Mouse (Mus musculus): ENCODE data around the gene Sall1. TPM values are rescaled to one million over a fixed set of nuclear protein-coding genes. Genes with fewer than 3 reads are reported as not detected.

Sall1 gene
- total RNA-seq (2021): 1 to 10 TPM; 5.0 to 6.3 TPM

GRCm38 (mm10) chr8:89043940-89044339 lies at the start of gene Sall1:
Gene Sall1 (minus strand): TSS chr8:89044162.
- DNase-seq: no peak

DNA sequence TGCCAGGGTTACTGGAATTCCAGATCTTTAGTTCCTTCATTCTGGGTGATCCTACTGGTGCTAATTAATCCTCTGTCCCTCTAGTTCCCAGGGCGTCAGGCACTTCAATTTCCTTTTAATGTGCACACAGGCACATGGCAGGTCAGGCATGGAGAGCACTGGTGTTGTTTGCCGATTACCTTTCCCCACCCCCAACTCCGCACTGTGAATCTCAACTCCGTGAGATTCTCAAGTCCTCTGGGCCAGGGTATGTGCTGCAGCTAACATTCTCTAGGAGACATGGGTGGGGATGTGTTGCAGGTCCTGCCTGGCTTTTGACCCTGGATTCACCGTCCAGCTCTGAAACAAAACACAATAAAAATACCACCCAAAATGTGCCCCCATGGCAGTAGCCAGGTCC lies 46.0 kb upstream of the Sall1 start:
- DNase-seq: no peak

DNA sequence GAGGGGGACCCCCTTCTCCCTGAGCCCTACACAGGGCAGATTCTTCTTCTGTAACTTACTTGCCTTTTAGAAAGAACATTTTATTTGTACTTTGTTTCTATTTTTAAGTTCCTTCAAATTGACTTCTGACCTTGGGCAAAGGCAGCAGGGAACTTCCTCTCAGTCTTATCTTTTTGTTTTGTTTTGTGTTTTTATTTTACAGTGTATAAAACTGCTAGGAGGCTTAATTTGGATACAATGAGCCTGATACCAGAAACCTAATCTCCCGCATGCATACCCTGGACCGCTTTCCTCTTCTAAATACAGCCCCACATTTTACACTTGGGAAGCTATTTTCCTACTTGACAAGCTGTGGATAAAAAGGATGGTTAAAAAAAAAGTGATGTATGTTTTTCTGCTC lies 35.2 kb upstream of the Sall1 start:
- no peak for DNase-seq

DNA sequence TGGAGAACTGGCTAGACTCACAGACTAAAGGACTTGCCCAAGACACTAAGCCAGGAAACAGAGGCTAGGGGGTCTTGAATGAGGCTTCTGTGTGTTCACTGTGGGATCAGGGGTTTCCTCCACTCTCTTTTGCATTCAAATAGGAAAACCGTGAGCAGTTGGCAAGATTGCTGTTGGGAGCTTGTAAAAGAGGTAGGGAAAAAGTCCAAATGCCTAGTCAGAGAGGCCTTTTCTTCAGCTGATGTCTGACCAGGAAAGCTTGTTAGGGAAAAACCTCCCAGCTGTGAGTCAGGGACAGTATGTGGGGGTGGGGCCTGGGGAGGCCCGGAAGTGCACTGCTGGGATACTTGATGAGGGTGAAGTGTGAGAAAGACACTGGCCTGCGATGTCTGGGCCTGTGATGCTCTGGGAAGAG lies 29.0 kb upstream of the Sall1 start:
- no peak for DNase-seq

DNA sequence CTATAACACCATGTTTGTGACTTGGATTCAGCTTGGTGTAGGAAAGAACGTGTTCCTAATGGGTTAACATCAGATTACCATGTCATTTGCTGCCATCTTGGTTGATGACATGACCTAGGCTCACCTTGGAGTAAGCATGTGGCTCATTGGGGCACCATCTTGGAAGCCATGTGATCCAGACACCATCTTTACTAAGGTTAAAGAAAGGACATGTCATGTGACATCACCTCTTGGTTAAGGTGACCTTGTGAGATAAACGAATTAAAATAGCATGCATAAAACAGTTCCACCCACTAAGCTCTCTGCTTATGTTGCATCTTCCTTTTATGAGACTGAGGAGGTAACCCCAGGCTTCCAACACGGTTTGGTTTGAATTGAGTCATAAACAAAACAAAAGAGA lies 23.5 kb upstream of the Sall1 start:
- no peak for DNase-seq

GRCm38 (mm10) chr8:89064042-89064441 lies 20.1 kb upstream of the Sall1 start:
- DNase-seq: no peak

GRCm38 (mm10) chr8:89063366-89064040 lies 19.5 kb upstream of the Sall1 start:
- DNase-seq: no peak

DNA sequence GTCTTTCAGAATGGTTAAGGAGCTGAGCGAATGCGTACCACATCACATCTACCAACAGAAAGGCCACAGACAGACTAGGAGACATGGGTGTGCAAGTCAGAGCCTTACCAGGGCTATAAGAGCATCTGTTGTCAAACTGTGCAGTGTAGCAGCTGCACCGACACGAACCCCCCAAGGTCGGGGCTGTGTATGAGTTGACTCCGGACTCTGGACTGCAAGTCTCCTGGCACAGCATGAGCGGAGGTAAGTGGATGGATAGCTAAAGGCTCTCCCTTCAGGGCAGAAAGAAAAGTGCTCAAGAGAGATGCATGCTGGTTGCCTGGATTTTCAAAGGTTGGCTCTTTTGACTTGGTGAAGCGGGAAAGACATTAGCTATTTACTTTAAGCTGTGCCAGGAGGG lies 16.8 kb upstream of the Sall1 start:
- no peak for DNase-seq

GRCm38 (mm10) chr8:89059507-89059906 lies 15.5 kb upstream of the Sall1 start:
- DNase-seq: no peak

- DNase-seq: no peak
Observed at GRCm38 (mm10) chr8:89052880-89053279, 8.9 kb upstream of the Sall1 start.

DNA sequence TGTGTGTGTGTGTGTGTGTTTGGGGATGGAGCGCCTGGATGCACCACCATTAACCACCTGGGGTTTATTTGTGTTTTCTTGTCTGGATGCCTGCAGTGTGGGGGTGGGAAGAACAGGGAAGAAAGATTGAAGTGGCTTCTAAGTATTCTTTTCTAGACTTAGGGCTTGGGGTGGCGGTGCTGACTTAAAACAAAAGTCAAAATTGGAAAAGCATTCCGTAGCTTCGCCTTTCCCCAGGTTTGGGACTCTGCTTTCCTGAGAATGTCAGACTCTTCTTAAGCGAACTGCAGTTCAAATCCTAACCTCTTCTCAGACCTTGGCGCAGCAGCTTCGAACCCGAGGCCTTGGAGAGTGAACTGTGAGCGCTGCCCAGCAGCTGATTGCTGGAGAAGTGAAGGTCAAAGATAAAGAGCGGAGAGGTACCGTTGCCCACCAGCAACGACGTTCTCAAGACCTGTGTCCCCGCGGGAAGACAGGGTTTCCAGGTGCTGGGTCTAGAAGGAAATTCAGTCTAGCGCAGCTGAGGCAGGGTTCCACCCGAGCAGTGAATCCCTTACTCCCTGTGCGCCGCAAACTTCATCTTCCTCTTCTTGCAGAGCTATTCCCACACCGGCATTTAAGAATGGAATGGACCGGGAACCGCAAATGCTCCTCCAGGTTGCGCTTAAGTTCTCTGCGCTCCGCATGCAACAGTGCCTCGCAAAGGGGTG lies 2.8 kb upstream of the Sall1 start:
- no peak for DNase-seq

DNA sequence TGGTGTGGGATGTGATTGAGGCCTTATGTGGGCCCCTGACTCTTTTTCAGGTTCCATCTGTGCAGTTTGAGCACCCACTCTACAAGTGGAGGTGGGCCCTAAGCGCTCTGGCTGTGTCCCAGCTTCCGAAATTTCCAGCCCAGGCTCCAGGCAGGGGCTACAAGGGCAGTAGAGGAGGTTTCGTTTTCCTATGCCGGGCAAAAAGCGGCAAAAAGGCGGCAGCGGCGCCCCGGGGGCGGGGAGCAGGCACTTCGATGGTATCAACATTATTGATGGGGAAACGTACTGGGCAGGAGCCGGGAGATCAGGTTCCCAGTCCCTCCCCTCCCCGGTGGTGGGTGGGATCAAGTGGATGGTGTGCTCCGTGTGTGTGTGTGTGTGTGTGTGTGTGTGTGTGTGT lies 2.3 kb upstream of the Sall1 start:
- DNase-seq: peak; percentile 15

DNA sequence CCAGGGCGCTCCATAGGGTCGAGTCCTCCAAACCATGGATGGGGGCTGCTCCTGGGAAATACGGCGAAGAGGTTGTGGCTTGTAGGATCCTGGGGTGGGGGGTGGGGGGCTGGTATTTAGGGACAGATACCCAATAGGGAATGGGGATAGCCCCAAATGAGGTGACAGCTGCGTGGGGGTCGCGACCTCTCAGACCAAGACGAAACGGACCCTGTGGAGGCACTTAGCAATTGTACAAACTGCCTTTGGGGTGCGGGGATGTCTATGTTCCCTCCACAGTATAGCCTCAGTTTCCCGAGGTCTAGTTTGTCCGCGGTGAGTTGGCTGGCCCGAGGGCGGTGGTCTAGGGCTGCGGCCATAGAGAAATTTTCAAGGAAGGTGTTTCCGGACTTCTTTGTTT lies 1.8 kb upstream of the Sall1 start:
- no peak for DNase-seq

GRCm38 (mm10) chr8:89045218-89045601 lies 1.2 kb upstream of the Sall1 start:
- no peak for DNase-seq

- DNase-seq: no peak
Observed at GRCm38 (mm10) chr8:89044511-89045217, 702 bp upstream of the Sall1 start.

DNA sequence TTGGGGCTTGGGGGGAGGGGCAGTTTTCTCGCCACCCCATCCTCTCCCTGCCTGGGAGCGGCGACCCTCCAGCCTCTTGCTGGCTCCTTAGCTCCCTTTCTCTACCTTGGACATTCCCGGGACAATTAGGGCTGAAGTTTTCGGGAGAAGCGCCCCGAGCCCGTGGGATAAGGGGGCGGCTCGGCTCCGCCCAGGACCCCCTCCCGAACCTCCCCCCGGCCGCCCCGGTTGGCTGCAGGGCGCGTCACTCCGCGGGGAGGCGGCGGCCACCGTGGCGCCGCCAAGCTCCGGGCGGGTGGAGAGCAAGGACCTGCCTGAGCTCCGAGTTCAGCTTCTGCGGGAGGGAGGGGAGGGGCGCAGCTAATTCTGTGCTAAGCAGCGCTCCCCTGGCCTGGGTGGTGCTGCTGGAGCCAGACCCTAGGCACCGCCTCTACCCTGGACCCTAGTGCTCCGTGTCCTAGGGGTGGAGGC lies 556 bp downstream of the Sall1 start:
- peak; percentile 67 for DNase-seq

GRCm38 (mm10) chr8:89042560-89043370 lies 1.2 kb downstream of the Sall1 start:
- DNase-seq: peak; percentile 59

- DNase-seq: peak; percentile 26
Observed at GRCm38 (mm10) chr8:89042118-89042460, 1.9 kb downstream of the Sall1 start.

DNA sequence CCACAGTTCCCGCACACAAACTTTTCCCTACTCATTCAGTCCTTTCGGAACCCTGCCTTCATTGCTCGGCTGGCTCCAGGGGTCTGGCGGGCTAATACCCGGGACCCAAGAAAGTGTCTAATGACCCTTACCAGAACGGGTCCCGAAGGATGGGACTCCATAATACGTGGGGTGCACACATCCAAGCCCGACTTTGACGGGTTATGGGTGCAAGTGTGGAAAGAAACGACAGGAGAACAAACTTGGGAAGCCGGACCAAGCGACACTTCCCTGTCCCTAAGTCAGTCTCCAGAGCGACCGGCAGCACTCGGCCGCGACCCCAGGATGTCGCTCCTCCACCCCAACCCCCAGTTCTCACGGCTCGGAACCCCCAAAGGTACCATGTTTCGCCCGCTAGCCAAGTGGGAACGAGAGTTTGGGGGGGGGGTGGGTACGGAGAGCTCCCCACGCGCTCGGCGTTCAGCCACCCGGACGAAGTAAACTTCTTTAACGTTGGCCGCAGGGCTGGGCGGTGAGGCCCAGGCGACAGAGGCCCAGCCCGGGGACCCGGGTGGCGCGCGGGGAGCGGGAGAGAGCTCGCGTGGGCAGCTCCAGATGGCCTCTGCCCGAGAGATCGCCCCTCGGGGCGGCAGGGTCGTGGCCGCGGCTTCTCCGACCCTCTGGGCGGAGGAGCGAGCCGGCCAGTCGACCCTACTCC lies 2.4 kb downstream of the Sall1 start:
- no peak for DNase-seq

DNA sequence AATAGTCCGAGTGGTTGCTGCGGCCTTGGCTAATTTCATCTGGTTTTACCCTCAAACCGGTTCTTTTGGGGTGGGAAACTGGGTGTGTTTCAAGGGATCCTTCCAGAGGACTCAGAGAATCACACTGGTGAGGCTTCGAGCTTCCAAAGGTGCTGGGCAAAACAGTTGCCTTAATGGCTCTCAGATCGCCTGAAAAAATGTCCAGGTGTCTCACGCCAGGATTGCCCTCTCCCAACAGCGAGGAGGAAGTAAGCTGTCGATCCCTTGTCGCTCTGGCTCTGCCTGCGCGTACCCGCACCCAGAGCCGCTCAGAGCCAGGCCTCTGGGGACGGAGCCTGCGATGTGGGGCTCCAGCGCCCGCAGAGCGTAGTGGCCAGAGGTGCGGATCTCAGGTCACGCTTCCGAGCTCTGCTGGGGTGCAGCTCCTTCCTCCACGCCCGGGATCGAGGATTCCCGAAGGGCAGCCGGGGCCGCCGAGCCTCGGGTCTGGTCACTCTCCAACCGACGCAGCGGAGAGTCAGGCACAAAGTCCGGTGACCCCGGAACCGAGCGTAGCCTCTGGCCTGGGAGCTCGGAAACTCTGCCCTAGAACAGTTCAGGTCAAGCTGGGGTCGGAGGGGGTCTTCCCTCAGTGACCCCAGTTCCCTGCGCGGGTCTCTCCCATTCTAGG lies 3.1 kb downstream of the Sall1 start:
- no peak for DNase-seq

- no peak for DNase-seq
Observed at GRCm38 (mm10) chr8:89039890-89040289, 4.1 kb downstream of the Sall1 start.

DNA sequence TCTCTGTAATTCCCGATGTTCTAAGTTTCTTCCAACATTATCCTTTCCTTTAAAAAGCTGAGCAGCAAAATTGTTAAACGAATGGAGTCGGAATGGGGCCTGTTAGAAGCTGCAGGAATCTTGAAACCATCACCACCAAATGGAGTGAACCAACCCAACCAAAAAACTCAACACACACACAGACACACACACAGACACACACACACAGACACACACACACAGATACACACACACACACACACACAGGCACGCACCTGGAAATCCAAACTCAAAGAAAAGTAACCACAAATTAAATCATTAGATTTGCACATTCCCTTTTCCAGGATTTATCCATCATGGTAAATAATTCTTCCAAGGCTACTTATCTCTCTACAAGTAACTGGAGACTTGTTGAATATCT lies 5.0 kb downstream of the Sall1 start:
- no peak for DNase-seq

Data from heart, postnatal 4 days (tissue).